Comparison of ENCODE assay signal across 8 mouse cellular contexts in genomic region chr5:29893829-29894228, GRCm38 (mm10).
A peak's percentile ranks its signal among the peaks of the same experiment; 100 is the strongest.
DNase-seq lines count a peak whose midpoint lies in the region; ATAC-seq lines count a peak whose summit lies in the region.

No protein-coding gene starts in this region.

- peak; percentile 19 for DNase-seq in embryo, embryonic 10 days (ENCODE audit: low spot score)
- no peak for DNase-seq in embryo, embryonic 9.5 days (ENCODE audit: extremely low spot score)
- peak; percentile 20 for DNase-seq in 3T3-L1 (ENCODE audit: low read depth, low spot score)
- DNase-seq in kidney, postnatal 36 days, result peak; percentile 5
- no peak for DNase-seq in left cerebral cortex, postnatal 10 days (ENCODE audit: extremely low spot score in 1 of 2, low spot score in 2 of 2)
- DNase-seq in cerebellum, adult 18-20 months, result no peak
- no peak for DNase-seq in thymus, postnatal 0 days (ENCODE audit: low spot score)

- ATAC-seq in common myeloid progenitor, adult 5-6 weeks (replicated peaks; ENCODE audit: low read depth, poor library complexity, severe bottlenecking), result peak; percentile 94

- intact Hi-C loops in left cerebral cortex, postnatal 10 days (cut with DNase I), result no loop called here

Comparison
In these comparisons a context has a peak if more than half of its experiments do, and no peak if none do; other contexts are left out.
1. DNase-seq: peak in embryo, embryonic 10 days (single experiment), 3T3-L1 (single experiment) and kidney, postnatal 36 days (2 of 2); none in embryo, embryonic 9.5 days (single experiment), left cerebral cortex, postnatal 10 days (0 of 2), cerebellum, adult 18-20 months (0 of 2) and thymus, postnatal 0 days (single experiment).